Mouse (Mus musculus): ENCODE data around the gene Npm3.

DNA sequence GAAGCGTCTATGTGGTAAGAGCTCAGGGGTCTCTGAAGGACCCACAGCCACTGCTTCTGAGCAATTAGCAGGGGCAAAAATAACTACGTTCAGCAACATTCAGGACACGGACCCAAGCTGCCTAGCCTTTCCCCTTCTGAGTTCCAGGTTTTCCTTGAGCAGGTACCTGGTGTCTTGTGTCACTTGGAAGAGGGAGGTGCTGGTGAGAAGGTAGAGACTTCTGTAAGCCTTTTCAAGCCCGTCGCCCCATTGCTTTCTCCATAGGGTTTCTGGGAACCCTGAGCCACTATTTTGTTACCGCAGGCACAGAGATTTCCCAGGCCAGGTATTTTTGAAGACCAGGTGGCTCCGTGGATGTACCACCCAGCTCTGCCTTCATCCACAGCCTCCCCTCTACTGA is 5.8 kb downstream of the Npm3 start:
- TF ChIP-seq CTCF (IDR thresholded peaks at IDR 0.05; ENCODE audit: borderline replicate concordance, extremely low read depth, insufficient read depth, insufficient read length) (no peak), POLR2A (IDR thresholded peaks at IDR 0.05; ENCODE audit: borderline replicate concordance, extremely low read depth, insufficient read depth, insufficient read length, poor library complexity, severe bottlenecking) (no peak)

All from brain, embryonic 14.5 days (tissue).